Mouse (Mus musculus) right cerebral cortex, postnatal 36 days (tissue): ENCODE data around the gene D030056L22Rik.

Experiments
- DNase-seq, 2 experiments: peaks; one replicate each; pipeline ENCODE4 v3.0.0; 2022; ENCODE audit warnings: low spot score in 2 of 2, mixed read lengths in 1 of 2

Gene D030056L22Rik

DNA sequence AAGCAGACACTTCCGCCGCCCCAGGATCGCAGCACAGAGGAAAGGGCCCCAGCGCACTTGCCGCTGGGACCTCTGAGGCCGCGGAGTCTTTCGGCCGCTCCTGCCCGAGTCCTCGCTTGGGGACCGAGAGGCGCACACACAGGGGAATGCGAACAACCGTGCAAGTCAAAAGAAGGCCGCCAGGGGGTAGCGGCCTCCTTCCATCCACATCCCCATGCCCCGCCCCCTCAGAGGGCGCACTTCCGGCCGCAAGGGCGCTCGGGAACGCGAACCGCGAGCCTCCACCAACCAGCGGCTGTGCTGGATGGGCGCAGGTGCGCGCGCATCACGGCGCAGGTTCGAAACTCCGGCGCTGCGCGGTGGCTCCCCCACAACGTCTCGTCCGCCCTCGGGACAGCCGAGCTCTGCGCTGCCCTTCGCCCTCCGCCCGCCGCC is at the start of gene D030056L22Rik:
Gene D030056L22Rik (plus strand): TSS at position 328 of the 435 bp plus-strand sequence.
- peak; percentile 96 to 97 for DNase-seq

DNA sequence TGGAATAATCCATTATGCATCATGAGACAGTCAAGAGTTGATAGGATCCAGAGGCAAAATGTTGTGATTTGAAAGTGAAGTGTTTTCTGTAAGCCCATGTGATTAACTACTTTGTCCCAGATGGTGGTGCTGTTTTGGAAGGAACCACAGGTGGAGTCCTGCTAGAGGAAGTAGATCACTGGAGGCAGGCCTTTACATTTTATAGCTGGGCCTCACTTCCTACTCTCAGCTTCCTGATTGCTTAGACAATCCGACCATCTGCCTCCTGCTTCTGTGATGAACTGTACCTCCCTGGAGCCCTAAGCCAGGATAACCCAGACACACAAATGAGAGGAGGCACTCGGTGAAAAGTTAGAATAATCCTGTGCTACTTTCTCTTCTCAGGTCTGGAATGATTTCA is 49.1 kb upstream of the D030056L22Rik start:
- no peak for DNase-seq

DNA sequence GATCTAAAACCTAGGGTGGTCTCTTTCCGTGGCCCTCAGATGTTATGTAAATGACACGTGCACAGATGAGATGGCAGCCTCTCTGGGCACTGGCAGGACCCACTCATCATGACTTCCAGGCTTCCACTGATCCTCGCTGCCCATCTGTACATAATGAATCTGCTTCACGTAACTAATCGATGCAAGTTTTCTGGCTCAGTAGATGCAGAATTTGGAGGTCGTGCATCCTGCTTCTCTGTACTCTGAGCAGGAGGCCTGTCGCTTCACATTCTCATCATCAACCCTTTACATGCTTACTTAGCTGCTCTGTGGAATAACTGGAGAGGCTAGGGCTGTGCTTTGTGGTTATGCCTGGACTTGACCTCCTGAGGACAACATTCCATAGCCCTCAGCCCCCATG is 46.0 kb upstream of the D030056L22Rik start:
- no peak for DNase-seq

DNA sequence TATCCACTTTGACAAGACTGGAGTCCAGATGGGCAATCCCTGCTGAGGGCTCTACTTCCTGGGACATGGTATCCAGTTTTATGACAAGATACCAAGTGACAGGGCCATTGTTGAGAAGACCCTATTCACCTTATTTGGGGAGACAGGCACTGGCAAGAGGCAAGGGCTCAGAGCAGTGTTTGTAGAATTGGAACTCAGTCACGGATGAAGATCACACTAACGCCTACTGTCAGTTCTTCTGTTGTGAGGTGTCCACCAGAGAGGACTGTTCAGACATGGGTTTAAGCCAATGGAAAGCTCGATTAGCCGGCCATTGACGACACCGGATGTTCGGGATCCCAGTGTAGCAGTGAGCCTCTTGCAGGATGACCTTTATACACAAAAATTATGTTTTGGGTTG is 43.4 kb upstream of the D030056L22Rik start:
- DNase-seq: no peak

DNA sequence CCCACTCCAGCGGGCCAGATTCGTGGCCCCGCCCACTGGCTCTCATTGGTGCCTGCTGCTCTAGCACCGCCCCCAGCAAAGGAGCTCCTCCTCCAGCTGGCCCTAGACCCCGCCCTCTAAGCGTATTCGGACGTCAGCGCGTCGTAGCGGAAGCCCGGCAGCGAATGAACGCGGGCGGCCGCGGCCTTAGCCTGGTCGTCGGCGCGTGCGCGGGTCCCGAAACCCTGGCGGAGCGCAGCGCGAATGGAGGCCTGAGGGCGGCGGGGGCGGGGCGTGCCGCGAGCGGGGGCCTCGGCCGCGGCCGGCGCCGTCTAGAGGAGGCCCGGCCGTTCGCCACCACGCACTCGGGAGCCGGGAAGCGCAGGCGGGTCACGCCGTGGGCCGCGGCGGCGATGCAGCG is 42.4 kb upstream of the D030056L22Rik start, which contains the start of gene Carnmt1:
Gene Carnmt1 (plus strand): TSS at position 157 of the 400 bp plus-strand sequence.
- DNase-seq: peak; percentile 96 to 98

DNA sequence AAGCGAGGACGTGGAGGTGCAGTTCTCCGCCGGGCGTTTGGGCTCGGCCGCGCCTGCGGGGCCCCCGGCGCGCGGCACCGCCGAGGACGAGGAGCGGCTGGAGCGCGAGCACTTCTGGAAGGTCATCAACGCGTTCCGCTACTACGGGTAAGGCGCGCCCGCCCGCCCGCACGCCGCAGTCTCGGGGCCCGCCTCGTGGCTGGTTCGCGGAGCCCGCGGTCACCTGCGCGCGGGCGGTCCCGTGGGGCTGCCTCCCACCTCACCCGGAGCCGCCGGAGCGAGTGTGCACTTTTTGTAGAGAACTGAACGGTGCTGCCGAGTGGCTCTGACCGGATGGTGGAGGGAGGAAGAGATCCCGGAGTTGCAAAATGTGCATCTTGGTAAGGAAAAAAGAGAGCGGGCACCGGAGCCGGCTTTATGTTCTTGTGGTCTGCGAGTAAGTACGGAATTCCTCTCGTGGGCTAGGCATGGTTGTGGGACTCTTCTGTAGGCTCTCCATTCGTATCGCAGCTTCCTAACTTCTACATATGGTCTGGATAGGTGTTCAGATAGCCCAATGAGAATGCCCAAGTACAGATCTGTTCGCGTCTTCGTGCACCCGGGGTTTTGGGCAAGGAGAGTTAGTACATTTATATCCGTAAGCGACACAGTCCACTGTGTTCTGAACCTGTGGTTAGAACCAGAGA is 41.8 kb upstream of the D030056L22Rik start:
- DNase-seq: peak; percentile 16 to 34

DNA sequence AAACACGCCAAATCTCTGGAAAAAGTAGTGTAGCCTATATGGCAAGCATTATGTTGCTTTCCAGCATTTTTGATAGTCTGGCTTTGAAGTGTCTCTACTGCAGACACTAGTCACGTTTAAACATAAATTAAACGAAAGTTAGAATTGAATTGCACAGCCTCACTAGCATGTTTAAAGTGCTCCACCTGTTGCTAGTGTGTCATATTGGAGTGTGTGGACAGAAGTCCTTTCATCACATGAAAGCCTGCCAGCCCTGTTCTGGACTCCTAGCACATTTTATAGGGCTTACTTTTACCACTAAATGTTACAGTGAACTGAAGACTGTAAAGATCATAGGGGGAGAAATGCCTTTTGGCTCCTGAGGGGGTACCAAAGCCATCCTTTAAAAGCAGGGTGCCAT is 40.5 kb upstream of the D030056L22Rik start:
- DNase-seq: no peak

DNA sequence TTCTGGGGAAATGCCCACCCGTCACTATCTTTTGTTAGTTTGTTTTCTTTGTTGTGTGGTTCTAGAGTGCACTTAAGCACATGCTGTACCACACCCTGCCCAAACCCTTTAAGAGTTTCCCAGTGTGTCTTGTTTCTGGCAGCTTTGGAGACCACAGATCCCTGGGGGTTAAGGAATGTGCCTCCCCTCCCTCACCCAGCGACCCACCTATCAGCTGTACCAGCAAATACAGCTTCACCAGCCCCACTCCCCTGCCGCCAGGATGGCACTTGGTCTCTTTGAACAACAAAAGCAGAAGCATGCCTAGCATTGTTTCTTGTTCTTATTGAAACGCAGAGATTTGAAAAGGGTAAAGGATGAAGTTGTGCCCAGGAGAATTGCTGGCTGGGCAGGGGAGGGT is 39.9 kb upstream of the D030056L22Rik start:
- DNase-seq: no peak

DNA sequence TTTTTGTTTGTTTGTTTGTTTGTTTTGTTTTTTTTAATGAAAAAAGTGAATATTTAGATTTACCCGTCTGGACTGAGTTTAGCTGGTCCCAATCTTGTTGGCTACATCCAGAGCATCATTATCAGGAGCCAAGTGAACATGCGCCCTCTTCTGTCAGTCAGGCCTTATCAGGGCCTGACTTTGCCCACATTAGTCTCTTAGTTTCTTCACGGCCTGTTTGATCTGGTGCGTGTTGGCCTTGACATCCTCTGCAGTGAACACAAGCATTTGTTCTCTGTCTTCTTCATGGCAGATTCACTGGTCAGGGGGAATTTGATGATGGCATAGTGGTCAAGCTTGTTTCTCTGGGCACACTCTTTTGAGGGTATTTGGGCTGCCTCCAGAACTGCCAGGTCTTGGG is 30.9 kb upstream of the D030056L22Rik start:
- no peak for DNase-seq

DNA sequence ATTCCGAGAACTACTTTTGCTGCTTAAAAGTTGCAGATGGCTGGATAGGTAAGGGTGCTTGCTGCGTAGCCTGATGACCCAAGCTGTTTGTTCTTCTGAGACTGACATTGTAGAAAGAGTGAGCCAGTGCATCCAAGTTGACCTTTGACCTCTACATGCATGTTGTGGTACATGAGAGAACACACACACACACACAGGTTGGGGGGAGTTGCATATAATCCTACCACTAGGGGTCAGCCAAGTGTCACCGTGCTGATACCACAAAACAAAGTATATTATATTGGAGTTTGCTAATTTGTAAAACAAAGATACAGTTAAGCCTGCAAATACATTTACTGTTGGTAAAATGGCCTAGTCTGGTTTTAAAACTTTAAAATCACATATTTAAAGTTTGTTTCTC is 25.4 kb upstream of the D030056L22Rik start:
- no peak for DNase-seq

DNA sequence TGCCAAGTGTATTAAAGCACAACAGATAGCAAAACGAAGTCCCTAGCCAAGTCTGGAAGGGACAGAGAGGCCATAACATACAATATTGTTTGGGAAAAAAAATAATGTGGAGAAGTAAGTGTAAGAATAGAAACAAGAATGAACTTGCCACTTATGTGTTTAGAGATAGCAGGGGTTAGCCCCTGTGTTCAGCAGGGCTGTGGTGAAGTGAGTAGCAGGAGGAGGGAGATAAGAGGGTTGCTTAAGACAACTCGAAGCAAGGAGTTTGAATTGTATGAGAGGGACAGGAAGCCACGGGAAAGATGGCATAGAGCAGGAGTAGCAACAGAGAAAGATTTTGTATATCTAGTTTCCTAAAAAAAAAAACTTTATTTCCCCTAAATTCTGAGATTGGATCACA is 20.8 kb upstream of the D030056L22Rik start:
- DNase-seq: no peak

DNA sequence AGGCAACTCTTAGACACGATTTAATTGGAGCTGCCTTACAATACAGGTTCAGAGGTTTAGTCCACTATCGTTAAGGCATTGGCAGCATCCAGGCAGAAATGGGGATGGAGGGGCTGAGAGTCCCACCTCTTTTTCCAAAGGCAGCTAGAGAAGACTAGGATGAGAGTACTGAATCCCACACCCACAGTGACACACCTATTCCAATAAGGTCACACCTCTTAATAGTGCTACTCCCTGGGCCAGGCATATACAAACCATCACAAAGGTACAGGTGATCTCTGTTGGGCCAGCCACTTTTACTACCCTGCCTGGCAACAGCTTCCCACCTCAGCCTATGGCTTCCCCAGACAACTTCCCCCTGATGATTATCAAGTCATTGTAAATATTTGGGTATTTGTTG is 20.2 kb upstream of the D030056L22Rik start:
- DNase-seq: no peak

DNA sequence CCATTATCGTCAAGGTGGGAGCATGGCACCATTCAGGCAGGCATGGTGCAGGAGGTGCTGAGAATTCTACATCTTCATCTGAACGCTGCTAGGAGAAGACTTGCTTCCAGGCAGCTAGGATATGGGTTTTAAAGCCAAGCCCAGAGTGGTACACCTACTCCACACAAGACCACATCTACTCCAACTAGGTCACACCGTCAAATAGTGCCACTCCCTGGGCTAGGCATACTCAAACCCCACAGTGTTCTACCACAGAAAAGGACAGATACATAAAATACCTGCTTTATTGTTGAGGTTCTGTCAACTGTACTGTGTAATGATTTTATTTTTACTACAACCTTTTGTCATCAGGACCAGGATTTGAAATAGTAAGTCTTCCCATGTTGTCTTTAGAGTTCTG is 17.9 kb upstream of the D030056L22Rik start:
- DNase-seq: no peak

DNA sequence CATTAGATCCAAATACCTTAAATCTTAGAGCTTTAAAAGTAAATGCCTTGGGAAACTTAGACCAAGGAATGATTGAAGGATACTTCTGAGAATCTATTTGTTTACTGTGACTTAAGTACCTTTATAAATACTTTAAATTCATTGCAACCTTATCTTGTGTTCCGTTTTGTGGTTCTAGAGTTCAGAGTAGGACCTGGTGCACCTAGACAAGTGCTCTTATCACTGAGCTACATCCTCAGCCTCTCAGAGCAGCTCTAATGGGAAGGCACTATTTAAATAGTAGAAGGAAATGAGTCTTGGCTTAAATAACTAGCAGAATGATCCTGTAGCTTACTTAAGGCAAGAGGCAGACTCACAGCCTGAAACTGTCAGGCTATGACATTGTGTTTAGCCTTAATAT is 17.4 kb upstream of the D030056L22Rik start:
- no peak for DNase-seq

DNA sequence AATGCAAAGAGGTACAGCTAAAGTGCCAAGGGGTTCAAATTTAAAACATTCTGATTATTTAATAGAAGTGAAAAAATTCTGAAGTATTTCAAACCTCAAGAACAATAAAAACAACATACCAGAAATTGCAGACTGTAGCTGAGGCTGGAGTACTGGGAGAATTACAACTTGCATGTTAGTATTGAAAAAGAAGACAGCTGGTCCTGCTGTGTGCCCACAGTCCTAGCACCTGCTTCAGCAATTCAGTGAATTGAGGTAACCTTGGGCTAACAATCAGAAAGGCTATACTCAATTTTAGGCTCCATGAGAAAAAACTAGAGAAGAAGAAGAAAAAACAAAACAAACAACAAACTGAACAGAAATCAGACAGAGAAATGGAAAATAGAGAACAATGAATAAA is 4.9 kb upstream of the D030056L22Rik start:
- no peak for DNase-seq

DNA sequence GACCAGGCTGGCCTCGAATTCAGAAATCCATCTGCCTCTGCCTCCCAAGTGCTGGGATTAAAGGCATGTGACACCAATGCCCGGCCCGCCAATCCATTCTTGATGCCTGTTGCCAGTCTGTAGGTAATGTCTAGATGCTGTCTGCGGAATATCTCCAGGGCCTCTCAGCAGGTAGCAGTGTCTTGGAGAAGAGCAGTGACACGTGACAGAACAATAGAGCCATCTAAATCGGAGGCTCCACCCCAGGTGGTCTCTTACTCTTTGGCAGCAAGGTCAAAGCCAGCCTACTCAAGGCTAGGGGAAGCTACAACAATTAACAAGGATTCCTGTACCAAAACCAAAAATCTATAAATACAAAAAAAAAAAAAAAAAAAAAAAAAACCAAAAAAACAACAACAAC is 2.1 kb upstream of the D030056L22Rik start:
- DNase-seq: no peak

DNA sequence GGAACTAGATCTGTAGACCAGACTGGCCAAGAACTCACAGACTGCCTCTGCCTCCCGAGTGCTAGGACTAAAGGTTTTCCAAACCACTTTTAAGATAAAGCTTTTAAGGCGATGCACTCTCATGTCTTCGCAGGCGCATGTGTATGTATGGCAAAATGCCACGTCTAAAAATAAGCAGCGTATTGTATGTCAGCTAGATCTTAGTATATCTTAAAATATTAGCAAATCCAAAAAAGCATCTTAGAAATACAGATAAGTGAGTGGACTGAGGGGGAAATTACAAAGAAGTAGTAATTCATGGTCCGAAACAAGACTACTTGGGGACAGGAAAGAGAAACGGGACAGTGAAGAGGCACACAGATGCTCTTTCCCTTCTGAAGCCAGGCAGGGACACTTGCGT is 1.4 kb upstream of the D030056L22Rik start:
- DNase-seq: no peak

DNA sequence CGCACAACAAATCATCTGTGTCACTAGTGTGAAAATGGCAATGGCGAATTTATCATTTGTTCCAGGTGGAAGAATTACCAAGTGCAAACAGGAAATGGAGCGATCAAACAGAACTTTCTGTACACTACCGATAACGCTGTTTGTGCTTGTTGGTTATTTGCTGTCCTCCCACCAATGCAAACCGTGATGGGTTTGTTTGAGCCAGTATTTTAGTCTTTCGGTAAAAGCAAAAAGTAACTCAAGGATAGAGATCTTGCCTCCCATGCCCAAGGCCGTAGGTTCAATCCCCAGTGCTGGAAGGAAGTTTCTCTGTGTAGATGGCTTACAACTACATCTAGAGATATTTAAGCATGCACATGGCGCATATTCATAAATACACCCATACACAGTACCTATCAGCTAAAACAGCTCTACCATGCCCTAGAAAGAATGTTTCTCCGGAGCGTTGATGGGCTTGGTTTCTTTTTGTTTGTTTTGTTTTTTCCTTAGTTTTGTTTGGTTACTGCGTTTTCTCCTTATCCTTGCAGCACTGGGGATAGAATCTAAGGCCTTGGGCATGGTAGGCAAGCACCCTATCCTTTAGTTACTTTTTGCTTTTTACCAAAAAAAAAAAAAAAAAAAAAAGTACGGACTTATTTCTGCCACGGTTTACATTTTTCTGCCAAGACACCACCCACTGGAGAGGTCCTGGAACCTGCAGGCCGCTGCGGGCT is 684 bp upstream of the D030056L22Rik start:
- DNase-seq: no peak

DNA sequence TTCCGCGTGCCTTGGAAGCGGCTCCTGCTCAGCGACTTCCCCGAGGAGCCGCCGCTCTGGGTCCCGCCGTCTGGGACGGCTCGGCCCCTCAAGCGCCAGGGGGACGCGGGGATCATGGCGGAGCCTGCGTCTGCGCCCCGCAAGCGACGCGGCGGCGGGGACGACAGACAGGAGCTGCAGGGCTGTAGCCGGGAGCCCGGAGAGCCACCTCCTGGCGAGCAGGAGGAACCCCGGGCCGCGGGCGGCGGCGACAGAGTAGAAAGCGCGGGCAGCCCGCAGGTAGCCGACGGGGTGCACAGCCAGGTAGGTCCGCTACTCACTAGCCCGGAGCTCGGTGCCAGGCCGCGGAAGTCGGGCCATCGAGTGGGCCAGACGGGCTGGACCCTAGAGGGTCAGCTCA is 364 bp downstream of the D030056L22Rik start:
- peak; percentile 18 to 41 for DNase-seq

DNA sequence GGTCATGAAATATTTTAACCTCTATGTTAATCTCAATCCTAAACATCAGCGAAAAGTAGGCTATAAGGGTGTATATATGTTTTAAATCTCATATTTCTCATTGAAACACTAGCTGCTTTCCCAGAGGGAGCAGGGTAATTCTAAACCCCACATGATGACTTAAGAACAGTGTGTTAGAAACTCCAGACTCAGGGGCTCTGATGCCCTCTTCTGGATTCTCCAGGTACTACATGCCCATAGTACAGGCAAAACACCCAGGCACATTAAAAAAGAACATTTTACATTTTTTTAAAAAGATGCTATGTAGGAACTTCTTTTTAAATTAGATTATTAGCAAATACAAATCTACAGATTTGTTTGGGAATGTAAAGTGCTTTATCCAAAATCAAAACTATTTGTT is 3.4 kb downstream of the D030056L22Rik start:
- DNase-seq: peak; percentile 43 to 60

DNA sequence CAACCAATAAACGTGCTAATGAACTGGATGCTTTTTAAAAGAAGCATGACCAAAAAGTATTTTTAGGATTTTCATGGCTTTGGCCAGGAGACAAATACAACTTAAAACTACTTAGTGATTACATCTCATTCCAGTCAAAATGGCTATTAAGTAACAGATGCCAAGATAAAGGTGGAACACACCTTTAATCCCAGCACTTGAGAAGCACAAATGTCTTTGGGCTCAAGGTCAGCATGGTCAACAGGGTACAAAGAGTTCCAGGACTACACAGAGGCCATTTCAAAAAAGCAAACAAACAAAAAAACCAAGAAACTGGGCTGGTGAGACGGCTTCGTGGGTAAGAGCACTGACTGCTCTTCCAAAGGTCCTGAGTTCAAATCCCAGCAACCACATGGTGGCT is 7.3 kb downstream of the D030056L22Rik start:
- DNase-seq: no peak

DNA sequence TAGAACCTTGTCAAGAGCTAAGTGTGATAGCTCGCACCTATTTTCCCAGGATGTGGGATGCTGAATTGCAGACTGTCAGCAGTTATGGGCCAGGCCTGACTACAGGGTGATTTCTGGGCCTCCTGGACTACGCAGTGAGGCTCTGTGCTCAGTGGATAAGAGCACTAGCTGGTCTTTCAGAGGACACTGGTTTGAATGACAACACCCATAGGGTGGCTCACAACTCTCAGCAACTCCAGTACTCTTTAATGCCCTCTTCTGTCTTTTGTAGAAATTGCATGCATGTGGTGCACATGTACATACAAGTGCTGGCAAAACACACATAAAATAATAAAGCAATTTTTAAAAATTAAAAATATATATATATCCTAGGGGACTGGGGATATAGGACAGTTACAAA is 12.2 kb downstream of the D030056L22Rik start:
- DNase-seq: no peak

DNA sequence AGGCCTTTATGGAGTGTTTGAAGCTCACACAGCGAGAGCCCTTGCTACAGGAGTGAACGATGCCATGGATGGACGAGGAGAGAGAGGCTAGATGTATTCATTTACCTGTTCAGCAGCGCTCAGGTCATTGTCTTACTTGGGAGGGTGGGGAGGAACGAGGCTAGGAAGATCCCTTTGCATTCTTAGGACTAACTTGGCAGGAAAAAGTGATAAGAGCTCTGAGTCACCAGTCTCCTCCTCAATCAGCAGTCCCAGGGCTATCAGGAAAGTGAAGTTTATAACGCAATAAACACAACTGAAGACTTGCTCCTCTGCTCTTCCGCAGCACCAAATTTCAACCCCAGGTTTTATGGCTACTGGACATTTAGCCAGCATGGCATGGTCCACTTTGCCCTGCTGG is 17.3 kb downstream of the D030056L22Rik start:
- DNase-seq: no peak
